Mouse (Mus musculus) layer of hippocampus, adult 11-12 months (tissue): ENCODE results near the gene Zg16.

ENCODE experiments used
- DNase-seq: peaks from one replicate; pipeline ENCODE4 v3.0.0; 2022; ENCODE audit warnings: low spot score

The Zg16 gene

DNA sequence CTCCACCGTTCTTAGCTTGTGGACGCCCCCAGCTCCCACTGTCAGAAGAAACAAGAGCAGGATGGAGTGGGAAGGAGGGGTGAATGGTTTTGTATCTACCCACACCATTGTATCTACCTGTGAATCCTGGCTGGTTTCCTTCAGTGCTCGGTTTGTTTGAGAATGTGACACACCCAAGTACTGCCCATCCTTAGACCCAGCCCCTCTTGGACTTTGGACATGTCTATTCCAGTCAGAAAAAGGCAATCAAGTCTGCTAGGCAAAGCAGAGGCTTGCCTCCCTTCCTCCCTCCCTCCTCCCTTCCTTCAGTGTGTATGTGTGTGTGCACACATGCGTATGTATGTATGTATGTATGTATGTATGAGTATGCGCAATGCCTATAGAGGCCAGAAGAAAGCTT, 83.5 kb downstream of the Zg16 start:
- DNase-seq = no peak
